Mouse (Mus musculus) intestine, postnatal 0 days (tissue): Measurements from ENCODE around the gene Efhd1. TPM values are rescaled to one million over a fixed set of nuclear protein-coding genes. Genes with fewer than 3 reads are reported as not detected.

Experiments used
- ATAC-seq: fragments of 200-750 bp; cut with Nextera tagmentation; 2 replicates; pipeline ENCODE4 v1.8.0; 2017; ENCODE audit warnings: mild to moderate bottlenecking, moderate TSS enrichment, moderate library complexity
- H3K27ac ChIP-seq: fragments of 300-500 bp; sonication (generic); 2 replicates; pipeline ENCODE4 v1.5.1; 2014; ENCODE audit warnings: mild to moderate bottlenecking, low read depth, low read length, moderate library complexity
- H3K27me3 ChIP-seq: fragments of 300-500 bp; sonication (generic); replicated peaks from 2 replicates; pipeline ENCODE4 v1.6.1; 2014; ENCODE audit warnings: low read length, mixed read lengths; ENCODE audit not compliant: control insufficient read depth, insufficient read depth
- H3K36me3 ChIP-seq: fragments of 300-500 bp; sonication (generic); 2 replicates; pipeline ENCODE4 v1.6.1; 2014; ENCODE audit warnings: mild to moderate bottlenecking, moderate library complexity; ENCODE audit not compliant: control insufficient read depth, insufficient read depth
- H3K4me1 ChIP-seq: fragments of 300-500 bp; sonication (generic); replicated peaks from 2 replicates; pipeline ENCODE4 v1.6.1; 2014; ENCODE audit warnings: antibody characterized with exemption, low read length, mixed read lengths; ENCODE audit not compliant: control insufficient read depth, insufficient read depth
- H3K4me2 ChIP-seq: fragments of 300-500 bp; sonication (generic); replicated peaks from 2 replicates; pipeline ENCODE4 v1.6.1; 2014; ENCODE audit warnings: low read depth, mild to moderate bottlenecking, moderate library complexity
- H3K4me3 ChIP-seq: fragments of 300-500 bp; sonication (generic); 2 replicates; pipeline ENCODE4 v1.5.1; 2014; ENCODE audit warnings: low read depth, low read length
- H3K9ac ChIP-seq: fragments of 300-500 bp; sonication (generic); 2 replicates; pipeline ENCODE4 v1.6.1; 2014; ENCODE audit warnings: mild to moderate bottlenecking, low read depth, low read length
- H3K9me3 ChIP-seq: fragments of 300-500 bp; sonication (generic); 2 replicates; pipeline ENCODE4 v1.6.1; 2016; ENCODE audit warnings: mixed run types; ENCODE audit not compliant: control insufficient read depth
- CTCF ChIP-seq: sonication (generic); IDR thresholded peaks from 2 replicates; pipeline ENCODE4 v1.5.1; 2016; ENCODE audit warnings: low read depth, mild to moderate bottlenecking, control low read depth, antibody characterized with exemption, moderate library complexity
- WGBS: fragments of 180-500 bp; shearing (Covaris S2); extraction: QIAGEN DNeasy Blood & Tissue Kit; methylation state at CpG from one replicate; pipeline ENCODE4 v1.1.7; 2014; 5-methylcytosine and 5-hydroxymethylcytosine counted together
- polyA plus RNA-seq: library from polyadenylated mRNA; unstranded; fragments of >200 nt; fragmentation: Nextera tagmentation; extraction: Ambion mirVana; gene quantifications from 2 replicates; pipeline ENCODE4 v1.2.1, GENCODE M21; 2015

Gene Efhd1
- polyA plus RNA-seq, 1 experiment from 2014 or later: 3.0 TPM

DNA sequence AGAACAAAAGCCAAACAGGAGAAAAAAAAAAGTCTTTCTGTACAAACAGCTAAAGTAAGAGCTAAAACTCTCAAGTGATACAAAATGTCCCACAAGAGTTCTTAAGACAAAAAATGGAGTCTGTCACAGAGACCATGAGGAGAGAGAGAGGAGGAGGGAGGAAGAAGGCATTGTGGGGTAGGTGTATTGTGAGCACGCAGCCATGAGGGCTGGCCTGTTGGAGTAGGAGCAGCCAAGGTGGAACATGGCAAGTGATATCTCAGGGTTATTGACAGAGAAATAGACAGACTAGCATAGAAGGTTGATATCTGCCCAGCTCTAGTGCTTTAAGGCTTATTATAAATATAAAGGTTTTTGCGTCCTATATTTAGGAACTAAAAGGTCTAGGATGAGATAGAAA lies 48.5 kb downstream of the Efhd1 start:
- WGBS: 97% methylated on average over 2 of the region's 2 CpGs
- Histone ChIP-seq H3K4me2 (no peak overlapping the region), H3K36me3 (no peaks in the 10 kb centered on the region), H3K9me3 (no peaks in the 10 kb centered on the region), H3K4me3 (no peak overlapping the region), H3K27ac (no peak overlapping the region), H3K4me1 (0 out of 2 replicates have a peak, but pooled peaks cover 5% of the 10 kb centered on the region), H3K9ac (no peak overlapping the region), H3K27me3 (no peaks in the 10 kb centered on the region)
- no peak for TF ChIP-seq CTCF
- no peak for ATAC-seq

DNA sequence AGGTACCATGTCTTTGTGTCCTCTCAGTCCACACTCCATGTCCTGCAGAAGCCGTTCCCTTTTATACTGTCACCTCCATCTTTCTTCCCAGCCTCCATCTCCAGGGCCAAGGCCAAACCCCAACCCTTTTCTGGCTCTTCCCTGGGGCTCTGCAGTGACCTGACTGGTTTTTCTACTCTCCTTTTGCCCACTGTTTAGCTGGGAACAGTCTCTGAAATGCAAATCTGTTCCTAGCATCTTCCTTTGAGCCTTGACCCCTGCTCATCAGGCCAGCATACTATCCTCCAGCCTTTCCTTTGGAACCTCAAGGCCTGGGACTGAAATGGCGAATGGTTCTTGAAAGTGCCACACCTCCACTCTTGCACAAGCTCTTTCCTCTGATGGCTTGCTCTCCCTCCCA lies 49.0 kb downstream of the Efhd1 start:
- no peak overlapping the region for H3K4me2 ChIP-seq
- no peak for ATAC-seq
- H3K36me3 ChIP-seq: no peaks in the 10 kb centered on the region
- H3K4me1 ChIP-seq: 0 out of 2 replicates have a peak, but pooled peaks cover 5% of the 10 kb centered on the region
- H3K4me3 ChIP-seq: no peak overlapping the region
- H3K27me3 ChIP-seq: no peaks in the 10 kb centered on the region
- no peak overlapping the region for H3K27ac ChIP-seq
- no peak for TF ChIP-seq CTCF
- 72% methylated on average over 2 of the region's 2 CpGs for WGBS
- H3K9me3 ChIP-seq: no peaks in the 10 kb centered on the region
- no peak overlapping the region for H3K9ac ChIP-seq

DNA sequence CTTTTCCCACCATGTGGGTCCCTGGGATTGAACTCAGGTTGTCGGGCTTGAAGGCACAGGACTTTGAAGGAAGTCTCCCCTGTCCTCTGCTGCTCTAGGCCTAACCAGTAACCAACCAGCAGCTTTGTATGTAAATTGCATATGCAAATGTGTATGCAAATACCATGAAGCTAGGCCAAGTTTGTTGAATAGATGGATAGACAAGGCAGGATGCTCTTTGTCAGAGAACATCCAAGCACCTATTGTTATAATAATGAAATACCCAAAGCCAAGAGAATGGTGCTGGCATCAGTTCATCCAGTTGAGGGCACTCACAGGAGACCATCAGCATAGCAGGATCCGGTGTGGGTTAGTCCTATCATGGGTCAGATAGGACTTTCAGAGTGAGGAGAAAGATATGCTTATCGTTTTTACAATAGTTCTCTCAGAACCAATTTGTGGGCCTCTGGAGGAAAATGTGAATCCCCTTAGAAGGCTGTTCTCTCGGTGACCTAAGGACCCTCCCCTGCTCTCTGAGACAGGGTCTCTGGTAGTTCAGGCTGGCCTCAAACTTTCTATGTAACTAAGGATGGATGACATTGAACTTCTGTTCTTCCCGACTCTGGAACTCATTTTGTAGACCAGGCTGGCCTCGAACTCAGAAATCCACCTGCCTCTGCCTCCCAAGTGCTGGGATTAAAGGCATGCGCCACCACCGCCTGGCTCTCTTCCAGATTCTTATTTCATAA lies 49.8 kb downstream of the Efhd1 start:
- Histone ChIP-seq H3K4me3 (no peak overlapping the region), H3K27me3 (no peaks in the 10 kb centered on the region), H3K9me3 (no peaks in the 10 kb centered on the region), H3K9ac (no peak overlapping the region), H3K36me3 (no peaks in the 10 kb centered on the region), H3K4me2 (no peak overlapping the region), H3K4me1 (0 out of 2 replicates have a peak, but pooled peaks cover 5% of the 10 kb centered on the region), H3K27ac (no peak overlapping the region)
- 89% methylated on average over 8 of the region's 8 CpGs for WGBS
- TF ChIP-seq CTCF: no peak
- ATAC-seq: no peak

DNA sequence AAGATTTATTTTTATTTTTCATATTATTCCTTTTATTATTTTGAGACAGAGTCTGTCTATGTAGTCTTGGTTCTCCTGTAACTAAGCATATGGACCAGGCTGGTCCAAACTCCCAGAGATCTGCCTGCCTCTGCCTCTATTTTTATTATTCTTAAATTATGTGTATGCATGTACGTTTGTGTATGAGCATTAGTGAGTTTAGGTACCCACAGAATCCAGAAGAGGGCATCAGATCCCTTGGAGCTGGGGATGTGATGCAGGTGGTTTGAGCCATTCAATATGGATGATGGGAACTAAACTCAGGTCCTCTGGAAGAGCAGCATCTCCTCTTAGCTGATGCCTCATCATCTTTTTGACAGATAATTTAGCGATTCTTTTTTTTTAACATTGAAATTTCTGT lies 51.3 kb downstream of the Efhd1 start:
- TF ChIP-seq CTCF: no peak
- no peaks in the 10 kb centered on the region for H3K27me3 ChIP-seq
- no peak for ATAC-seq
- 0 out of 2 replicates have a peak, but pooled peaks cover 5% of the 10 kb centered on the region for H3K4me1 ChIP-seq
- no peaks in the 10 kb centered on the region for H3K36me3 ChIP-seq
- no peak overlapping the region for H3K4me3 ChIP-seq
- H3K4me2 ChIP-seq: no peak overlapping the region
- no peak overlapping the region for H3K9ac ChIP-seq
- H3K27ac ChIP-seq: no peak overlapping the region
- no peaks in the 10 kb centered on the region for H3K9me3 ChIP-seq
- 87% methylated on average over 2 of the region's 2 CpGs for WGBS

DNA sequence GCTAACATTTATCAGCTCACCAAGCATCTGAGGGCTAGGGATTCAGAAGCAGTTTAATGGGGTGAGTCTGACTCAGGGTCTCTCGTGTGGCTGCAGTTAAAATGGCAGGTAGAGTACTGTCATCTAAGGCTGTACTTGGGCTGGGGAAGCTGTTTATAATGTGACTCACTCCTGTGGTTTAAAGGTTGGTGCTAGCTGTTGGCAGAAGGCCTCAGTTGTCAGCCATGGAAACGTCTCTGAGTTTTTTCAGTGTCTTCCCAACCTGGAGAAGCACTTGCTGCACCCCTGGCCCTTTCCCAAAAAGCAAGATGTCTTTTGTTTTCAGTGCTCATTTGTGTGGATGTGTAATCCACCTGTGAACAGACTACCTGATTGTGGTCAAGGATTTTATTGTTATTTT lies 51.7 kb downstream of the Efhd1 start:
- Histone ChIP-seq H3K27me3 (no peaks in the 10 kb centered on the region), H3K9me3 (no peaks in the 10 kb centered on the region), H3K4me2 (no peak overlapping the region), H3K4me3 (no peak overlapping the region), H3K4me1 (0 out of 2 replicates have a peak, but pooled peaks cover 5% of the 10 kb centered on the region), H3K9ac (no peak overlapping the region), H3K27ac (no peak overlapping the region), H3K36me3 (no peaks in the 10 kb centered on the region)
- TF ChIP-seq CTCF: no peak
- 64% methylated on average over 2 of the region's 2 CpGs for WGBS
- no peak for ATAC-seq

DNA sequence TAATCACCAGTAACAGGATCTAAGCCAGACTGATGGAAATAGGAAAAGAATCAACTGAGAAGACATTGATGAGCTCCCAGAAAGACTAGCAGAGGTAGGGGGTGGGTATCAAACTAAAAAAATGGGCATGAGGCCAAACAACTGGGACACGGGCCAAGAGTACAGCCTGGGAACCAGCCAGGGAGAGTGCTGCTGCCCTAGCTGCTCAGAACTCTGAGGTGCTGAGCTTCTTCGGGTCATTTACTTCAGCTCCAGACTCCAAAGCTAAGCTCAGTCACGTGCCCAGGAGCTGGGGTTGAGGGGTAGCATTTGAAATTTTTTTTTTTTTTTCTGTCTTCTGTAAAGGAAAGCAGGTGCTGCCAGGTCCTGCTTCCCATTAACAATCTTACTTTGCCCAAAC lies 52.5 kb downstream of the Efhd1 start:
- Histone ChIP-seq H3K36me3 (no peaks in the 10 kb centered on the region), H3K9ac (no peak overlapping the region), H3K4me1 (0 out of 2 replicates have a peak, but pooled peaks cover 5% of the 10 kb centered on the region), H3K4me2 (no peak overlapping the region), H3K4me3 (no peak overlapping the region), H3K27ac (no peak overlapping the region), H3K27me3 (no peaks in the 10 kb centered on the region), H3K9me3 (no peaks in the 10 kb centered on the region)
- no peak for TF ChIP-seq CTCF
- 36% methylated on average over 3 of the region's 3 CpGs for WGBS
- no peak for ATAC-seq
